Mouse (Mus musculus) lung, postnatal 0 days (tissue): ENCODE measurements around the gene Sntg2.

Experiments used
- CTCF ChIP-seq: IDR thresholded peaks from 2 replicates; pipeline ENCODE4 v1.5.1; 2016; ENCODE audit warnings: antibody characterized with exemption, mild to moderate bottlenecking
- EP300 ChIP-seq: IDR thresholded peaks from 2 replicates; pipeline ENCODE4 v1.6.1; 2016; ENCODE audit warnings: antibody characterized with exemption, mild to moderate bottlenecking, control low read depth

GRCm38 (mm10) chr12:30164005-30164404, 209.2 kb downstream of the Sntg2 start:
- TF ChIP-seq EP300 (no peak), CTCF (no peak)
